Mouse (Mus musculus) liver (tissue): Measurements from ENCODE around the gene Cuedc1.
A peak's percentile ranks its signal among the peaks of the same experiment; 100 is the strongest.

ENCODE experiments used
- DNase-seq: peaks from one replicate; pipeline ENCODE4 v3.0.0-alpha.2; 2020; ENCODE audit warnings: mixed read lengths

Cuedc1 gene

DNA sequence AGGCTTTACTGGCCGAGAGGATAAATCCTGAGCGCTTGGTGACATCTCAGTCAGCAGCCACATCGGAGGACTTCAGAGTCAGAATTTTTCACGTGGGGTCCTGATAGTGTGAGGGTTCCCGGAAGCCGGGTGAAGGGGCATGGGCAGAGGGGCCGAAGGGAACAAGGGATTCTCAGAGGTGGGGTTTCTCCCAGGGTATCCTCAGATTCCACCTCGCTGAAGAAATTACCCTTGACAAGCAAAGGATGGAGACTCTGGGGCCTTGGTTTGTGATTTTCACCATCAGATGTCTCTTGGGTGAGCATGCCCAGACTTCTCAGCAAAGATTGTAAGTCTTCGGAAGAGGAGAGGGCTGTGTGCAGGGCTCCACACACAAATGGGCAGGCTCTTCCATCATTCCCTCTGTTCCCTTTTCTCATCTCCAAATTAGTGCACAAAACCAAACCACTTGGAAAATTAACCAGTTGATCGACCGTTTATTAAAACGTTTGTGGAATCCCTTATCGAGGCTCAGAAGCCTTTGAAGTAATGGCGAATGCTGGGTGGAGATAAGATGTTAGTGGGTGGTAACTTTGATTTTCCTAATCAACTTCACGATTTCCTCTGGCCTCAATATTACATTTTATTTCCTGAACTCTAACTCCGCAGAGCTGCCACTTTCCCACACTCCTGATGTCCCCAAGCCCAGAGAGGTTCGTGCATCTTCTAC, at the start of gene Cuedc1:
Cuedc1 (plus strand) TSS at position 38 of the 709 bp plus-strand sequence.
- no peak for DNase-seq

DNA sequence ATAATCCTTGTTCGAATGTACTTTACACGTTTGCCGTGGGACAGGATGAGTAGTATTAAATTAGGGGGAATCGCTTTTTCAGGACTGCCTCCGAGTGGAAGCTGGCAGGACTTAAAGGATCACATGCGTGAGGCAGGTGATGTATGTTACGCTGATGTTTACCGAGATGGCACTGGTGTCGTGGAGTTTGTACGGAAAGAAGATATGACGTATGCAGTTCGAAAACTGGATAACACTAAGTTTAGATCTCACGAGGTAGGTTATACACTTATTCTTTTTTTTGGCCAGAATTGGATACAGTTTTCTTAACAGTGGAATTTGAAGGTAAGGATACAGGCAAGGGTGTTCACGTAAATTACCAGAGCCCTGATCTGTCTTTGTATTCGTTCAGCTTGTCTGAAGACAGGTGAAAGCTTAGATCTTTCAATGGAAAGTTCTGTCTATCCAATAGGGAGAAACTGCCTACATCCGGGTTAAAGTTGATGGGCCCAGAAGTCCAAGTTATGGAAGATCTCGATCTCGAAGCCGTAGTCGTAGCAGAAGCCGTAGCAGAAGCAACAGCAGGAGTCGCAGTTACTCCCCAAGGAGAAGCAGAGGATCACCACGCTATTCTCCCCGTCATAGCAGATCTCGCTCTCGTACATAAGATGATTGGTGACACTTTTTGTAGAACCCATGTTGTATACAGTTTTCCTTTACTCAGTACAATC, 48.7 kb upstream of the Cuedc1 start:
- DNase-seq, result peak; percentile 49

DNA sequence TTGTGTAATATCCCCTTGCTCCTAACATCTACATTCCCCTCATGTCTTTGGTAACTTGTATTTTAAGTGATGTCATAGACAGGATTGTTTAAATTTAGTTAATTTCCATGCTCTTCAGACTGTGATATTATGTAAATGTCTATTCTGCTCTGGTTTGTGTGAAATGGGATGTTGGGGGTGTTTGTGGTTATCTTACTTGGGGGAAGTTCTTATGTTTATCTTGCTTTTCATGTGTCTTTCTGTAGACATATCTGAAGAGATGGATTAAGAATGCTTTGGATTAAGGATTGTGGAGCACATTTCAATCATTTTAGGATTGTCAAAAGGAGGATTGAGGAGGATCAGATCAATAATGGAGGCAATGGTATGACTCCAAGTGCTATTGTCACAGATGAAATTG, 48.1 kb upstream of the Cuedc1 start:
- DNase-seq, result no peak

DNA sequence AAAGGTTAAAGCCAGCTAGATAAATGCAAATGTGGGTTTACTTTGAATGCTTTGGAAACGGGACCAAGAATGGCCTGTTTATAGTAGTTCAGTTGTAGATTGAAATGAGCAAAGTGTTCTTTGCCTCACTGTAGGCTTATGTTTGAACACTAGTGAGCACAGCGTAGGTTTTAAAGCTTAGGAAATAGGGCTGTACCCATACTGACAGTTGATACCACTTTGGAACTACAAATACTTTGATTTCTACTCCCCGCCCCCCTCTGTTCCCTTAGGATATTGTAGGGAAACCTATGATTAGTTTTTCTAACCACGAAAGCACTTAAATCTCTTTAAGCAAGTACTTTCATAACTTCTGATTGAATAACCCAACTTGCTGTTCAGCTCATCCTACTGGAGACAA, 45.2 kb upstream of the Cuedc1 start:
- DNase-seq, result no peak

DNA sequence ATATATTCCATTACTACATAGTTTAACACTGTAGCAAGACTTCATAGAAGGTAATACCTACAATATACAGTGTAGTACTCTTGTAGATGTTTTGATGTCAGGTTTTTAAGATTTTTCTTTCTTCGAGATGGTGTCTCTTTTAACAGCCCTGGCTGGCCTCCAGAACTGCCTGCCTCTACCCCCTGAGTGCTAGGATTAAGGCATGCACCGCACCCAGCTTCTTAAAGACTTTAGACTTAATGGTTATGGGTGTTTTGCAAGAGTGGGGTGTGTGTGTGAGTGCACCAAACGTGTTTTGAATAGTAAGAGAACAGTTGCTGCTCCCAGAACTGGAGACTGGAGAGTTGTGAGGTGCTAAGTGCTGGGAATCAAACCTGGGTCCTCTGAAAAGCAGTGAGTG, 44.0 kb upstream of the Cuedc1 start:
- no peak for DNase-seq

DNA sequence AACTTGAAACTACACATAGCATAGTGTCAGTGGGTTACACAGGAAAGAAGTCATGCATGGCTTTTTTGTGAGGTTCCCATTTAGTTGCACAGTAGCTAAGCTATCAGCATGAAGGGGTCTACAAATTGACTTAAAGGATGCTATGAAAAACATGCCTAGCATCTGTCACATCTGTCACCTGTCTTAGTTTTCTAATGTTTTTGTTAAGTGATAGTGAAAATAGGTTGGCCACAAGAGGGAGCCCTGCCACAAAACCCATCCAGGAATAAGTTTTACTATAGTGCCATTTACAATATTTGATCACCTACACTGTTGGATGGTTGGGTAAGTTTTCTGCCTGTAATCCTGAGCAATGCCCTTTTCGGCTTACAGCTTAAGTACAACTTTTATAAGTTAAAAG, 43.3 kb upstream of the Cuedc1 start:
- peak; percentile 45 for DNase-seq

DNA sequence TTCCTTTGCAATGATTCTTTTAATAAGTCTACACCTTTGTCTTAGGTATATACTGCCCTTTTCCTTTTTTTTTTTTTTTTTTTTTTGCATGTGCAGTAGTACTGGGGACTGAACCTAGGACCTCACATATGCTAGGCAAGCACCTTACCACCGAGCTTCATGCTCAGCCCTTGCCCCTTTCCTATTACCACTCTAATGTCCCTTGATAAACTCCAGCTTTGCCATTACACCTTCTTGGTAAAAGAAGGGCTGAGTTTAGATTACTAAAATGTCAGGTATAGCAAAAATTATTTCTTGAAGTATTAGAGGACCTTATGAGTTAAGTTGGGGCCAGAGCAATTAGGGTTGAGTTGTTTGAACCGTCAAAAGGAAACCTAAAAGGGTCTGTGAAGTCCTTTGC, 42.1 kb upstream of the Cuedc1 start:
- no peak for DNase-seq

DNA sequence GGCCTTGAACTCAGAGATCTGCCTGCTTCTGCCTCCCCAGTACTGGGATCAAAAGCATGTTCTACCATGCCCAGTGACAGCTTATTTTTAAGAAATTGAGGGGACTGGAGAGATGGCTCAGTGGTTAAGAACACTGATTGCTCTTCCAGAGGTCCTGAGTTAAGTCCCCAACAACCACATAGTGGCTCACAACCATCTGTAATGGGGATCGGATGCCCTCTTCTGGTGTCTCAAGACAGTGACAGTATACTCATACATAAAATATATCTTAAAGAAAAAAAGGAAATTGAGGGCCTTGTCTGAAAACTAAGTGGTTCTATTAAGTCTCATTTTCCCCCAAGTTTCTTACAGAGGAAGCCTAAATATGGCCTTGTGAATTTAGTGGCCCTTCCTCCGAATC, 40.1 kb upstream of the Cuedc1 start:
- DNase-seq, result no peak

DNA sequence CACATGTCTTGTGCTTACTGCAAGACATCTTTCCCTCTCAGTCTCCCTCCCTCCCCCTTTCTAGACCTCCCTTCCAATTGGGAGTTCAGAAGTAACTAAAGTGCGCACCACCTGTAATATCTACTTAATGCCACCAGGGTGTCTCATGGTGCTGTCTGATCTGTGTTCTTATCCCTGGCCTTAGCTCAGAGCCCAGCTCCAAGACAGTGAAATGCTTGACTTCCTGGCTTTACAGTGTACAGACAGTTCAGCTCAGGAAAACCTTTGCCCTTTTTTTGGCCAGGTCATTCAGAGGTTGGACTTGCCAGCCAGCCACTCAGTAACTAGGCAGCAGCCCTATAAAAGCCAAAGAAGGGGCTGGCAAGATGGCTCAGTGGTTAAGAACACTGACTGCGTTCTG, 38.7 kb upstream of the Cuedc1 start:
- DNase-seq, result peak; percentile 19

DNA sequence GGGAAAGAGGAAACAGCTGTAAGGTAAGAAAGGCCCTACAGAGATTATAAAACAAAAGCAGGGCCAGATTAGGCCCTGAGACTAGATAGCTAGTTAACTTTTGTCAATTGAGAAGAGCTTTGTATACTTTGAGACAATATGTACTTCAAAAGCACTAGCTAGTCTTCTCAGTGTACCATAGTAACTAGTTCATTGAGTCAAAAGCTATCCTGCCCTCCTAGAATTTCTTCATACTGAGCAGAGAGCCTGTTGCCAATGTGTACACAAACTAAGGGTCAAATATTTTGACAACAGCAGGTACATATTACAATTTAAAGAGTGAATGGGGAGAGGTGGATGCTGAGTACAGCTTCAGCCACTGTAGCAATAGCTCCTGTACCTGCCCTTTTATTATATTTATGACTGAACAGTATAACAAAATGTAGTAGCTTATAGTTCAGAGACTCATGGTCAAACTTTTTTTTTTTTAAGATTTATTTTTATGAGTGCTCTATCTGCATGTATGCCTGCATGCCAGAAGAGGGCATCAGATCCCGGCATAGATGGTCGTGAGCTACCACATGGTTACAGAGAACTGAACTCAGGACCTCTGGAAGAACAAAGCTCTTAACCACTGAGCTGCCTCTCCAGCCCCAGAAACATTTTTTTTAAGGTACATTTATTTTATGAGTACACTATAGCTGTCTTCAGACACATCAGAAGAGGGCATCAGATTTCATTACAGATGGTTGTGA, 35.8 kb upstream of the Cuedc1 start:
- no peak for DNase-seq

DNA sequence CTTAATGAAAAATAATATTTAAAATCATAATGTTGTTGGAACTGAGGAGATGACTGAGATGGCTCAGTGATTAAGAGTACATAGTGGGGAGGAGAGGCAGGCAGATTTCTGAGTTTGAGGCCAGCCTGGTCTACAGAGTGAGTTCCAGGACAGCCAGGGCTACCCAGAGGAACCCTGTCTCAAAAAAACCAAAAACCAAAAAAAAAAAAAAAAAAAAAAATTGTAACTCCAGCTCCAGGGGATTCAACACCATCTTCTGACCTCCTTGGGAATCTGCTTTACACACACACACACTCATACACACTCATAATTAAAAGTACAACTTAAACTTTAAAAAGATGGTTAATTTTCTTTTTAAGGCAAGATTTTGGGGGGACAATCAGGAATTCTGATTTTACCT, 32.1 kb upstream of the Cuedc1 start:
- DNase-seq, result no peak

DNA sequence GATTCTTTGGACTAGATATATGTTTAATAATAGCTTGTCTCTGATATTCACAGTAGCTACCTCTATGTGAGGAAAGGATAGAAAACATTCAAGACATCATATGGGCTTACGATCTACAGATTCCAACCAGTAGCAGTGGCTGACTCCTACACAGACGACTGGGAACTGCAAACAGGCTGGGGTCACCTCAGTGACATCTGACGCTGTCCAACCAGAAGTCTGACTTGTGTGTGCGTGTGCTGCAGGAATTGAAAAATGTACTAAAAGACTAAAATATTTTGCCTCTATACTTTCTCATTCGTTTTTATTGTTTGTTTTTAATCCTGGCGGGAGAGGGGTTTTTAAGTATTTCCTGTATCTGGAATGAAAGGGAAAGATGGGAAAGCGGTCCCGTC, 30.7 kb upstream of the Cuedc1 start:
- DNase-seq, result peak; percentile 26

DNA sequence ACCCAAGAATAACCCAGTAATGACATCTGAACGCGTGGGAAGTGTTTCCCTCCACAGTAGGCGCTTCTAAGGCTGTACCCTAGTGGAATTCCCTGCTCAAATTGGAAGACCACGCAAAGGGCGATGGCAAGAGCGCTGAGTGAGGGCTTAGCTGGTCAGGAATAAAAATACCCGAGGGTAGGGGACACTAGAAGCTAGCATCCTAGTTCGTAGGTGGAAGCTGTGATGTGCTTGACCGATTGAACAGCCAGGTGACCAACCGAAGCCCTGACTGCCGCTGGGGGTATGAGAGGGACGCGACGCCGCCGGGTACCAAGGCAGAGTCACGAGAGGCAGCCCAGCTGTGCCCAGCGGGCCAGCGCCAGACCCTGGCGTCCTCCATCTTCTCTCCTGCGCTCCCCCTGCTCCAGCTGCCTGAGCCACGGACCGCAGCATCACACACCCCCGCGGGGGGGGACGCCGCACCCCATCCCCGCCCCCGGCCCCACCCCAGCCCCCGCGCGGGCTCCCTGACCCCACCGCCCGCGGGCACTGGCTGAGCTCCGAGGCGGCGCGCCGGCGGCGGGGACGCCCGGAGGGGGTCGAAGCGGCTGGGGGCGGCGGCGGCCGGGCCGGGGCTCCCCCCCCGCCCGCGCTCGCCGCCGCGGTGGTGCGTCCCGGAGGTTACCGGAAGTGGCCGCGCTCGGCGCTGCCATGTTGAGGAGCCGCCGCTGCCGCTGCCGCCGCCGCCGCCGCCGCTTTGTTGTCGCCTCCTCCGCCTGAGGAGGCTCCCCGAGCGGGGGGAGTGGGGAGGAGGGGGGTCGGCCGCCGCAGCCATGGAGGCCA, 30.1 kb upstream of the Cuedc1 start, which contains the start of gene Vezf1:
Vezf1 (plus strand) TSS at position 694 of the 825 bp plus-strand sequence.
- DNase-seq, result peak; percentile 84

DNA sequence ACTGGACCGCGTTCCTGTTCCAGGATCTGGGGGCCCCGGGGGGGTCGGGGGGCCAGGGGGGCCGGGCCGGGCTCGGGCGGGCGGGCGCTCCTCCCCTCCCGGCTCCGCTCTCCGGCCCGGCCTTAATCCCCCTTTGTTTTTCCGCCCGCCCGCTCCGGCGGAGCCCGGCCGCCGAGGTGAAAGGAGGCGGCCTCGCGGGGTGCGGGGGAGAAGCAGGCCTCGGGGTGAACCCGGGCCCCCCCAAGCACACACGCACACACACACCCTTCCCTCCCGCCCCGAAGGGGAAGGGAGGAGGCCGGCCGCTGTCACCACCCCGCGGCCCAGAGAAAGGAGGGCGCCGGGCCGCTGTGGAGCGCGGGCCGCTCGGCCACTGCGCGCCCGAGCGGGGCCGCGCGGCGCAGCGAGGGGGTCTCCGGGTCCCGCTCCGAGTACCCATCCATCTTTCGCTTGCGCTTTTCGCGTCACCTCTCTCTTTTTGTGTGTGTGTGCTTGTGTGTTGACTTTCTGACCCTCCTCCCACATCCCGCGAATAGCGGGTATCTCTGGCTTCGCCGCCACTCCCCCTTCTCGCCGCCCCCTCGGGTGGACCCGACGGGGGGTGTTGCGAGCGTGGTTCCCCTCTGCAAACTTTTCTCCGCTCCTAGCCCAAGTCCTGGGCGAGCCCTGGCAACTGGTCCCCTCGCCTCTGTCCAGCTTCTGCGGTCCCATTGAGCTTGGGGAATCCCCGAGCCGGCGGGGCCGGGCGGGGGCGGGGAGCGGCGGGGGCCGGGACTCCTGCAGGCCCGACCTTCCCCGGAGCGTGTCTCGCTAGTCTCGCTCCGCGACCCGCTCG, 29.2 kb upstream of the Cuedc1 start:
- DNase-seq, result peak; percentile 66

DNA sequence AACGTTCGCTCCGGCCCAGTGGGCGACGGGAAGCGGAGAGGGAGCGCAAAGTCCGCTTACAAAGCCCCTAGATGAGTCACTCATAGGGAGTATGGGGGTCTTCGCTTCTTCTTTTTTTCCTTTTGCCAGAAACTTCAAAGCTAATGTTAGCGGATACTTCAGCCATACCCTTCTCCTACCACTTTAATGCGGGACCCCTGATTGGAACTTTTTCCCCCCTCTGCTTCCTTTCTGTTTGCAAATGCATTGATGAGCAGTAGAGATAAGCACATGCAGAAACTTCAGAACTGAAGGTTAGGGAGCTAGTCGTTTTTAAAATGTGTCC, 28.6 kb upstream of the Cuedc1 start:
- DNase-seq, result no peak

DNA sequence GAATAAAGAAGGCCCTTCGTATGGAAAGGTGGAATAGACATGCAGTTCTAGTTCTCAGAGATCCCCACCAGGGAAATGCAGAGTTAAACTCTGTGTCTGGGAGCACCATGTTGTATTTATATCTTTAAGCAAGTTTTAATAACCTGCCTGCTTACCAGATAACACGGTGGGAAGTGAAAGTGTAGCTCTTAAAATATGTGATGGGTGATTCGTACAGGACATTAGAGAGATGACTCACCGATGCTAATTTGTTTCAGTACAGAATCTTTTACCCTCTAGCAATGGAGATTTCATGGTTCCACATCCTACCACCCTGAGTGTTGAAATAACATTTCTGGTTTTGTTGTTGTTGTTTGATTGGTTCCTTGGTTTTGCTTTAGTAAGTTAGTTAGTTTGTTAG, 27.5 kb upstream of the Cuedc1 start:
- no peak for DNase-seq

DNA sequence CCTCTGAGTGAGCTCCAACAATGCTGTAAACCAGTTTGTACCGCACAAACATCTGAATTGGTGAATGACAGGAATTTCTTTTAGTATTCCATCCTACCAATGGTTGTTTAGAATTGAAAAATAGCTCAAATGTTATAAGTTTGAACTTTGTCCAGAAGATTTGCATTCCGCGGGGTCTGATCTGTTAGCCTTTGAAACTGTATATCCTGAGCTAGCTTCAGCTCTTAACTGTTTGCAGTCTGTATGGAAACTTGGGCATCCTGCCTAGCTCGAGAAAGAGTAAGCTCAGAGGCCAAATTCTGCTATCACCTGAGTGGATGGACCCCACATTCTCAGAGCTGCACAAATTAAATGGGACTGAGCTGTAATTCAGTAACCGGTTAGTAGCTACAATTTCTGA, 26.7 kb upstream of the Cuedc1 start:
- no peak for DNase-seq

DNA sequence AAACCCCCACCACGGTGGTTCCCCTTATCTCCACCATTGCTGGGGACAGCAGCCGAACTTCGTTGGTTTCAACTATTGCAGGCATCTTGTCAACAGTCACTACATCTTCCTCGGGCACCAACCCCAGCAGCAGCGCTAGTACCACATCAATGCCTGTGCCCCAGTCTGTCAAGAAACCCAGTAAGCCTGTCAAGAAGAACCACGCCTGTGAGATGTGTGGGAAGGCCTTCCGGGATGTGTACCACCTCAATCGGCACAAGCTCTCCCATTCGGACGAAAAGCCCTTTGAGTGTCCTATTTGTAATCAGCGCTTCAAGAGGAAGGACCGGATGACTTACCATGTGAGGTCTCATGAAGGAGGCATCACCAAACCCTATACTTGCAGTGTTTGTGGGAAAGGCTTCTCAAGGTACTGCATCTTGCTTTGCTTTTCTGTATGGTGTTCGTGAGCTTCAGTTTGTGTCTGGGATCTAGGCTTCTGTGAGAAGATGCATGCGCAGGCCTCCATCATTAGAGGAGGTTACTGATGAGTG, 24.4 kb upstream of the Cuedc1 start:
- DNase-seq, result no peak

DNA sequence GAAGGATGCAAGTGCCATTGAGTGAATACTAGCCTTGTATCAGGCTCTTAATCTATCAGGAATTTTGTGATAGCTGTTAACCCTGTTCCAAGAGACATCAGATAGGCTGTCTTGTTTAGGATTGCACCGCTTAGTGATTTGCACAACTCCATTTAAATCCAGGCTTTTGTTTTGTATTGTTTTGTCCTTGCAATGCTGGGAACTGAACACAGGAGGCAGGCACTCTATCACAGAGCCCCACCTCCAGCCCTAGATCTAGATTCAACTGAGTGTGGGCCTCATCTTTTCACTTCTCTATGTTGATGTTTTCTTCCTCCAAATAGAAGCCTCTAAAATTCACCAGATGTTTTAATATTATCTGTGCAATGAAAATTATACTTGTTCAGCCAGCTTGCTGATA, 22.2 kb upstream of the Cuedc1 start:
- no peak for DNase-seq

DNA sequence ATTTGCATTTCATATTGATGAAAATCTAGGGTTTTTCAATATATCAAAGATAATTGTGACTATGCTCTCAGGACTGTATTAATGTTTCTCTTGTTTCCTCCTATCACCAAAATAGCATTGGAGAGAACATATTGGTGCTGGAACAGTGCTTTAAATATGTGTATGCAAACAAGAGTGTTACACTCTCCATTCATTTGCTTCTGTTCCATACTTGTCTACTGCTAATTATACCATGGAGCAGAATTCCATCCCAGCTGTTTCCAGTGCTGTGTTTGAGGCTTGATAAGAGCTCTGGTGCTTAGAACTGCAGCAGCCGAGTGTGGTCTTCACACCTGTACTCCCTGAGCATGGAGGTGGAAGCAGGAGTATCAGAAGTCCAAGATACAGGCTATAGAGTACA, 21.5 kb upstream of the Cuedc1 start:
- DNase-seq, result no peak

DNA sequence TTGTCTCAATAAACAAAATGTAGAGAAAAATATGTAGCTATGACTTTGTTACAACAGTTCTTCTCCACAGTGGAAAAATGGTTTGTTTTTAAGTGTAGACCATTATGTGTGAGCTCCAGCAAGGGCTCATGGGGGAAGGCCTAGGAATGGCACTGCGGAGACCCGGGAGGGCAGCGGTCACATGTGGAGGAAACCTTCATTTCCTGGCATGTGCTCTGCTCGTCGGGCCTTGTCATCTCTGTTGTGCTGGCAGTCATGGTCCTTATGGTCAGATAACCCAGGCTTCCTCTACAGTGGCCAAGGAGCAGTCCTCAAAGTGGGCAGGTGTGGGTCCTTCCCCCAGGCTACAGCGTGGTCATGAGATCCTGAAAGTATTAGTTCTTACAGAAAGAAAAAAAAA, 14.2 kb upstream of the Cuedc1 start:
- no peak for DNase-seq
